Mouse (Mus musculus): ENCODE measurements at regions not wholly inside any gene's neighbourhood (a gene's known extent, or its start where the extent isn't known, plus 50 kb on each side); places are given as distances from the start of the nearest gene placed in this dataset.

DNA sequence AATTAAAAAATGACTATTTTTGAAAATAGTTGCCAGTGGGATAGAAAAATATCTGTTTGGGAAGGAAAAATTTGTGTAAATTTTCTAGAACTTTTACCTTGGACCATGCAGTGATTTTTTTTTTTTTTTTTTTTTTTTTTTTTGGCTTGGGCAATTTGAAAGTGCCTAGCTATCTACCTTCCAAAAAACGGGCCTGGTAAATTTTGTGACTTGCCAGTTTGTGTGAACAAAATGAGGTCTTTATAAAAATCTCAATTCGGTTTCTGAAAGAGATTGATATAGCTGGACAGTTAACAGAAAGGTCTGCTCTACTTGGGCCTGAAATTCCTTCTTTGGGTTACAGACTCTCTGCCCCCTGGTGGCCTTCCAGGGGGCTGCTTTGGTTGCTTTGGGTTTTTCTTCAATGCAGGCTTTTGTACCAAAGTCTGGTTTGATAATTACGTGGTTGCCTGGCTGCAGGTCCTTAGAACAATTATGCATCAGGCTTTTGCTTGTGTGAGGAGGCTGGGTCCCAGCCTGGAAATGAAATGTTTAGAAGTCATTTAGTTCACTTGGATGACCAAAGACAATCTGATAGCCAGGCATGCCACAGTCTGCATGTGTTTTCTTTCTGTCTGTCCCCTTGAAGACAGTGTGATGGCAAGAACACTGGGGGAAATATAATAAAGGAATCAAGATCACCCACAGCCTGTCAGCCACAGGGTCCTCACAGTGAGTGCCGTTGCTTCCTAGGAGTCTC lies 75.6 kb upstream of the Jazf1 start:
- no peak for ATAC-seq (ENCODE audit: low TSS enrichment)

- ATAC-seq (ENCODE audit: low TSS enrichment): no peak
These were observed 66.0 kb upstream of the Jazf1 start for GRCm38 (mm10) chr6:53134410-53134809.

DNA sequence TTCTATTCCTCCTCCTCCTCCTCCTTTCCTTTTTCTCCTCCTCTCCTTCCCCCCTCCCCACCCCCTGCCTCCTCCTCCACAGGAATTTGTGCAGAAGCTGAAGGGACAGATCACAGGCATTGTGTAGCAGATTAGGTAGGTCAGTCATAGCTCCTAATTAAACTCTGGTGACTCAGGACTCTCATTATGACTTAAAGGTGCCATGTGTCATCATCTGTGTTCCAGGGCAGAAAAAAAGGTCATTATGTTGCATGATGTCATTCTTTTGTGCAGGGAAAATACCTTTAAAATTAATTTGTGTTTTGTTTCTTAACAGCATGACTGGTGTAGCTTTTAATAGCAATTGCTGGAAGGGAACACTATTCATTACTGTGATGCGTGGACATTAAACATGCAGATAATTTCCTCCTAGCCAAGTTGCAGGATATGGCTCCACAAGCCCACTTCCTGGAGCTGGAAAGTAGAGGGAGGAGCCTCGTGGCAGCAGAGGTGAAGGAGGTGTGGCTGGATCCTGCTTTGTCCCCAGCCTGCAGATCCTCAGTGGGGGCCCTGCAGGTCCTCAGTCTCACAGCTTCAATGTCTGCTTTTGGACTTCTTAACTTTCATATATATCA lies 62.4 kb upstream of the Jazf1 start:
- ATAC-seq (ENCODE audit: low TSS enrichment): no peak

DNA sequence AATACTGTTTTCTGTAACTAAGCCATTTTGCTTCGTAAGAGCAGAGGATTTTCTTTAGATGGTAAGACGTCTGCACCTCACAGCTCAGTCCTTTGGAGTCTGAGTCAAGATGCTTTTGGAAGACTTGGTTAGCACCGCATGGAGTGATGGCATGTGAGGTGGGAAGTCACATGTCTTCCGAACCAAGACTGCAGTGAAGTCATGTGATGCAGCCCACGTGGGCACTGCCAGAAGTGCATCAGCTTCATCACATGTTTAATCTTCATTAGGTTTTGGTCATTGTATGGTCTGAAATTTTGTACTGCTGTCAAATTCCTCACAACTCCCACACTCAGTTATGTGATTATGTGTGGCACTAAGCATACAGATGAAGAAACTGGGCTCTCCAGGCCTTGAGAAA lies 58.3 kb upstream of the Jazf1 start:
- no peak for ATAC-seq (ENCODE audit: low TSS enrichment)

DNA sequence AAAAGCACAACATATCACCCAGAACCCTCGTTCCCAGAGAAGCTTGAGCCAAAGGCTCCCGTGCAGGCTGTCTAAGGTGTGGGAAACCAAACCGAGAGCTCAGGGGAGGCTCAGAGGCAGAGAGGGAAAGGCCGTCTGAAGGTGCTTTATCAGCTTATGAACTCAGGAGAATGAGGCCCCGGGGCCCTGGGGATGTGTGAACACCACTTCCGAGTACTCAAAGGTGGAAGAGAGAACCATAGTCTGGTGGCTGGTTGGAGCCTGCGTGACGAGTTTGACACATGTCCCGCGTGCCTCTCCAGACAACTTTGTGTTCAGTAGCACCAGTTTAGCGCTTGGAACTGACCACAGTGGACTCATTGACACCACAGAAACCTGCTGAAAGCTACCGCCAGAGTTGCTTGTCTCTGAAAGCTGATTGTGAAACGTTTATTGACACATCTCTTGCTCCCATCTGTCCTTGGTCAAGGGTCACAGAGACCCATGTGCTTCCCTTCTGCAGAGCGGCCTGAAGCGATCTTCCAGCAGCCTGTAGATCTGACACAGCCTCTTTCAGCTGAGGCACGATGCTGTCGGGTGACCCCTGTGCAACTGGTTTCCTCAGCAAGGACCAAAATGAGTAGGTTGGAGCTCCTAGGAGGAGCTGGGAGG lies 56.5 kb upstream of the Jazf1 start:
- no peak for ATAC-seq (ENCODE audit: low TSS enrichment)

- no peak for ATAC-seq (ENCODE audit: low TSS enrichment)
These were observed 52.0 kb upstream of the Jazf1 start for GRCm38 (mm10) chr6:53120385-53120784.

Data from frontal cortex, adult (tissue).